Mouse (Mus musculus): ENCODE data around the gene Tcea3. TPM values are rescaled to one million over a fixed set of nuclear protein-coding genes. Genes with fewer than 3 reads are reported as not detected.
A peak's percentile ranks its signal among the peaks of the same experiment; 100 is the strongest.

Tcea3 gene
- polyA plus RNA-seq, 1 experiment from 2014 or later, result 61.6 TPM

DNA sequence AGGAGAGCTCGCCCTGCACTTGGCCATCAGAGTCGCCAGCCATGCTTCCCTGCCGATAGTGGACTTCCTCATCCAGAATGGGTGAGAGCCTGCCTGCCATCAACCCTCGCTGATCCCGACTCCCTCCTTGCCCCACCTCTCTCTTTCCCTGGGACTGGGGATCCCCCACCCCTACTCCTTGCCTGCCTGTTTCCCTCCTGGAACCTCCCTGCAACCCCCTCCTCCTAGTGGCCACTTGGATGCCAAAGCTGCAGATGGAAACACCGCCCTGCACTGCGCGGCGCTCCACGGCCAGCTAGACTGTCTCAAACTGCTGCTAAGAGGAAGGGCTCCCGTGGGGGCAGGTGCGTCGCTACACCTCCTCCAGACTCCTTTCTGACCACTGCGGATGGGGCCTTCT, 7.4 kb upstream of the Tcea3 start:
- H3K27me3 ChIP-seq, result peaks cover 42% of the 10 kb centered on the region
- 58% methylated on average over 14 of the region's 14 CpGs for WGBS

DNA sequence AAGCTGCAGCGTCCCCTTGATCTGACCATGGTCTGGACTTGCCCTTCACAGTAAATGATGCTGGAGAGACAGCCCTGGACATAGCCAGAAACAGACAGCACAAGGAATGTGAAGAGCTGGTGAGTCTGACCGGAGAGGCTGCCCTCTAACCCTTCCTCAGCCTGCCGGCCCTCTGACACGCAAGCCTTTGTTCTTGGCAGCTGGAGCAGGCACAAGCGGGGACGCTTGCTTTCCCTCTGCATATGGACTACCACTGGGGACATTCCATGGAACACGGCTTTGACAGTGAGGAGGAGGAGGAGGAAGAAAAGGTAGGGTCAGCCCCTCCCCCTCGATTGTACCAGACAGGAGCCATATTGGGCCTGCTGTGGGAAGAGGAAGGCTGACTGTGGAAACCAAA, 6.6 kb upstream of the Tcea3 start:
- Histone ChIP-seq H3K27ac (no peak overlapping the region), H3K36me3 (no peaks in the 10 kb centered on the region), H3K4me2 (no peak overlapping the region), H3K9ac (no peak overlapping the region), H3K27me3 (peaks cover 47% of the 10 kb centered on the region), H3K9me3 (replicated peaks) (no peaks in the 10 kb centered on the region), H3K4me3 (no peak overlapping the region), H3K4me1 (replicated peaks) (peaks cover 18% of the 10 kb centered on the region)
- 63% methylated on average over 8 of the region's 8 CpGs for WGBS
- ATAC-seq (replicated peaks; ENCODE audit: insufficient number of reproducible peaks, insufficient read depth, low FRiP score, low read depth), result no peak

More for the DNA sequence above, 7.4 kb upstream of the Tcea3 start:
- Histone ChIP-seq H3K4me2 (no peak overlapping the region), H3K9ac (no peak overlapping the region), H3K4me1 (replicated peaks) (peaks cover 12% of the 10 kb centered on the region), H3K27ac (no peak overlapping the region), H3K36me3 (no peaks in the 10 kb centered on the region), H3K4me3 (no peak overlapping the region), H3K9me3 (replicated peaks) (no peaks in the 10 kb centered on the region)
- ATAC-seq (replicated peaks; ENCODE audit: insufficient number of reproducible peaks, insufficient read depth, low FRiP score, low read depth), result no peak

DNA sequence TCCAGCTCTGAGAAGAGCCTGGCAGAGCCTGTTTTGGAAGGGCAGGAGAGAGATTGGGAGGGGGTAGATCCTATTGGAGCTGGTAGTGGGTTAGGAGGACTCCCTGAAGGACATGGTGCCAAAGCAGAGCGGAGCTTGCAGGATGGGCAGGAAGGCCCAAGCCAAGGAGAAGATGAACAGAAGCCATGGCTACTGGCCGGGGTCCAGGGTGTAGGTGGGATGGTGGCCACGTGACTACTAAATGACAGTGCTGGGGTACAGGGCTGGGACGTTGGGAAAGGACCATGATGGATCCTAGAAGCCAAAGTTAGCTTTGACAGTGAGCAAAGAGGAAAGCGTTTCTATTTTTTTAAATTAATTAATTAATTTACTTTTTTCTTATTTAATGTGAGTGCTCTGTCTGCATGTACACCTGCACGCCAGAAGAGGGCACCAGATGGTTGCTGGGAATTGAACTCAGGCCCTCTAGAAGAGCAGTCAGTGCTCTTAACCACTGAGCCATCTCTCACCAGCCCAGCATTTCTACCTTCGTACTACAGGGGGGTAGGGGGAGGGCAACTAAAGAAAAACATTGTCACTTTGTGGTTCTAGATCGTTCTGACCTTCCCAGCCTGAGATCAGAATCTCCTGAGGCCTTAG, 5.3 kb upstream of the Tcea3 start:
- H3K4me3 ChIP-seq, result no peak overlapping the region
- H3K9ac ChIP-seq, result no peak overlapping the region
- H3K4me1 ChIP-seq (replicated peaks), result peaks cover 31% of the 10 kb centered on the region
- 43% methylated on average over 8 of the region's 8 CpGs for WGBS
- no peak for ATAC-seq (replicated peaks; ENCODE audit: insufficient number of reproducible peaks, insufficient read depth, low FRiP score, low read depth)
- no peaks in the 10 kb centered on the region for H3K36me3 ChIP-seq
- peaks cover 49% of the 10 kb centered on the region for H3K27me3 ChIP-seq
- no peak overlapping the region for H3K4me2 ChIP-seq
- no peak overlapping the region for H3K27ac ChIP-seq
- H3K9me3 ChIP-seq (replicated peaks), result no peaks in the 10 kb centered on the region

DNA sequence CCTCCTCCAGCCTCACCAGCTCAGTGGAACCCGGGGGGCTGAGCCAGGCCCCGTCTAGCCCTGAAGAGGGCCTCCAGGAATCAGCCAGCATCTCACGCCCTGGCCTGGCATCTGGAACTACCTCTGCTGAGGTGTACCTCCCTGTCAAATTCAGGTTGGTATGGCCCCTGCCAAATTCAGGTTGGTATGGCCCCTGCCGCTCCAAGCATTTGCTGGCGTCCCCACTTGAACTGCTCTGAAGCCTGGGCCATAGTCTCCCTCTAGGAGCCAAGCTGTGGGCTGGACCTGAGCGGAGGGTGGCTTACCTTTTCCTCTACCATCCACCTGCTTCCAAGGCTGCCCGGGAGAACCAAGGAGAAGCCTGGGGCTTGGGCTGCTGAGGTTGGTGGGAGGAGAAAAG, 4.8 kb upstream of the Tcea3 start:
- peaks cover 36% of the 10 kb centered on the region for H3K4me1 ChIP-seq (replicated peaks)
- no peak overlapping the region for H3K9ac ChIP-seq
- no peaks in the 10 kb centered on the region for H3K9me3 ChIP-seq (replicated peaks)
- peaks cover 48% of the 10 kb centered on the region for H3K27me3 ChIP-seq
- ATAC-seq (replicated peaks; ENCODE audit: insufficient number of reproducible peaks, insufficient read depth, low FRiP score, low read depth), result no peak
- 75% methylated on average over 7 of the region's 7 CpGs for WGBS
- H3K27ac ChIP-seq, result no peak overlapping the region
- H3K4me3 ChIP-seq, result no peak overlapping the region
- H3K36me3 ChIP-seq, result no peaks in the 10 kb centered on the region
- no peak overlapping the region for H3K4me2 ChIP-seq

DNA sequence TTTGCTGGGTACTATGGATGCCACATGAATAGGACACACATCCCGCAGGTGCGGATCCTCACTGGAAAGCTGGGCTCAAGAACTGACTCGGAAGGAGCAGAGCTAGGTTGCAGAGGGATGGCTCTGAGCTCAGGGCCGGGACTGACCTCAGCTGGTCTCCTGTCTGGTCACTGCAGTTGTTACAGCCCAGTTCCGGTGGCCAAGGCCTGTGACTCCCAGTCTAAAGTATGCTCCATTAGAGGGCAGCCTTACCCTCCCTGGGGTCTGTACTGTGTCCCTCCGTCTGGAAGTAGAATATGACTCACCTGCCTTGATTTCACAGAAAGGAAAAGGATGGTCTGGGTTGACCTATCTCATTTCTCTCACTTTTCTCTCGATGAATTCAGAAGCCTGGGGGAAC, 3.3 kb upstream of the Tcea3 start:
- 59% methylated on average over 7 of the region's 7 CpGs for WGBS
- Histone ChIP-seq H3K9me3 (replicated peaks) (no peaks in the 10 kb centered on the region), H3K9ac (no peak overlapping the region), H3K27me3 (peaks cover 50% of the 10 kb centered on the region), H3K27ac (no peak overlapping the region), H3K36me3 (no peaks in the 10 kb centered on the region), H3K4me1 (replicated peaks) (peaks cover 43% of the 10 kb centered on the region), H3K4me2 (no peak overlapping the region), H3K4me3 (no peak overlapping the region)
- ATAC-seq (replicated peaks; ENCODE audit: insufficient number of reproducible peaks, insufficient read depth, low FRiP score, low read depth), result no peak

DNA sequence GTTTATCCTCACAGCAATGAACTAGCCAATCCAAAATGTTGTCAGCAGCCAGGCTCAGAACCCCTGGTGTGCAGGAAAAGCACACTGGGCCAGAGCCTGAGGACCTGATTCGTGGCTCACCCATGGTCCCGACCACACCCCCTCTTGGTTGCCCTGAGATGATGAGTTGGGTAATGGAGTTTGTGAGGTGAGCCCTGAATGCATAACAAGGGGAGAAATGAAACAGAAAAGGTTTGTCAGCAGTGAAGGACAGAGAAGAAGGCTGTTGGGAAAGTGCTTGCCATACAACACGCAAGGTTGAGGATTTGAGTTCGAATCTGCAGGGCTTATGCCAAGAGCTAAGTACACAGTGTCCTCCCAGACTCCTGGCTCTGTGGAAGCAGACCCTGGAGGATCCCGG, 1.8 kb upstream of the Tcea3 start:
- peaks cover 53% of the 10 kb centered on the region for H3K27me3 ChIP-seq

DNA sequence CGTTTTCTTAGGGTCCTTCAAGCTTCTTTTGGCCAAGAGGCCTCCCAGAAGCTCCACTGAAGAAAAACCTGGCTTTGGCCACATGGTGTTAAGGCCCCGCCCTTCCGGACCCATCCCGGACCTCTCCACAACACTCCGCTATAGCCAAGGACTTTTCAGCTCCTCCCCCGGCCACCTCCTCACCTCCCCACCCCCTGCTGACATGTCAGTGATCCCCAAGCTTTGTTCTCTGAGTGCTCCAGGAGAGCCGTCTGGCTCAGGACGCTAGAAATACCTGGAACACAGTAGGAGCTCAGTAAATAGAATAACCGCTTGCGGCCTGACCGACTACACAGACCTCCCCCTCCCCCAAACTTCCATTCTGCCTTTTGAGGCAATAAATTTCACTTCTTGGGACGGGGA, 960 bp upstream of the Tcea3 start:
- peak; percentile 53; the same call in 1 of the 2 replicates for ATAC-seq (replicated peaks; ENCODE audit: insufficient number of reproducible peaks, insufficient read depth, low FRiP score, low read depth)
- H3K9ac ChIP-seq, result peak overlapping the region; percentile 82
- H3K27me3 ChIP-seq, result peaks cover 53% of the 10 kb centered on the region
- H3K4me1 ChIP-seq (replicated peaks), result peaks cover 54% of the 10 kb centered on the region
- peak overlapping the region; percentile 79 for H3K4me3 ChIP-seq
- H3K4me2 ChIP-seq, result peak overlapping the region; percentile 92
- peak overlapping the region; percentile 85 for H3K27ac ChIP-seq
- no peaks in the 10 kb centered on the region for H3K36me3 ChIP-seq
- WGBS, result 3% methylated on average over 12 of the region's 12 CpGs
- H3K9me3 ChIP-seq (replicated peaks), result no peaks in the 10 kb centered on the region

More for the DNA sequence above, 1.8 kb upstream of the Tcea3 start:
- no peak overlapping the region for H3K9ac ChIP-seq
- WGBS, result 54% methylated on average over 5 of the region's 5 CpGs
- H3K9me3 ChIP-seq (replicated peaks), result no peaks in the 10 kb centered on the region
- H3K27ac ChIP-seq, result 0 out of 2 replicates have a peak overlapping the region, but pooled peaks have one; percentile 85
- no peak for ATAC-seq (replicated peaks; ENCODE audit: insufficient number of reproducible peaks, insufficient read depth, low FRiP score, low read depth)
- H3K36me3 ChIP-seq, result no peaks in the 10 kb centered on the region
- peaks cover 54% of the 10 kb centered on the region for H3K4me1 ChIP-seq (replicated peaks)
- H3K4me3 ChIP-seq, result no peak overlapping the region
- H3K4me2 ChIP-seq, result no peak overlapping the region

DNA sequence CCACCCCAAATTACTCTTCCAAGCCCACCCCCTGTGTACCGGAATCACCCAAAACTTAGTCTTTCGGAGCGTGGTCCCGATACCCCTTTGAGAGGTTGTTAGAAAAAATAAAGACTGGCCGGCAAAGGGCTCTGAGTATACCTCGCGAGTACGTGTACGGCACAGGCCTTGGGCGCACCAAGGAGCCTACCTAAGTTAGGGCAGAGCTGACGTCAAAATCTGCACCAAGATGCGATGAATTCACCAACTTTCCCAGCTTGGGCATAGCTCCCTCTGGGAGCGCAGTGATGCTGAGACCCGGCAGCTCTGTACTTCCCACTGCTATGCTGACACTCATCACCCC, 172 bp upstream of the Tcea3 start:
- Histone ChIP-seq H3K9ac (peak overlapping the region; percentile 82), H3K36me3 (no peaks in the 10 kb centered on the region), H3K27me3 (peaks cover 53% of the 10 kb centered on the region), H3K4me1 (replicated peaks) (peaks cover 54% of the 10 kb centered on the region), H3K4me3 (peak overlapping the region; percentile 79), H3K4me2 (peak overlapping the region; percentile 92), H3K27ac (peak overlapping the region; percentile 85), H3K9me3 (replicated peaks) (no peaks in the 10 kb centered on the region)
- 3% methylated on average over 14 of the region's 14 CpGs for WGBS
- no peak for ATAC-seq (replicated peaks; ENCODE audit: insufficient number of reproducible peaks, insufficient read depth, low FRiP score, low read depth)

DNA sequence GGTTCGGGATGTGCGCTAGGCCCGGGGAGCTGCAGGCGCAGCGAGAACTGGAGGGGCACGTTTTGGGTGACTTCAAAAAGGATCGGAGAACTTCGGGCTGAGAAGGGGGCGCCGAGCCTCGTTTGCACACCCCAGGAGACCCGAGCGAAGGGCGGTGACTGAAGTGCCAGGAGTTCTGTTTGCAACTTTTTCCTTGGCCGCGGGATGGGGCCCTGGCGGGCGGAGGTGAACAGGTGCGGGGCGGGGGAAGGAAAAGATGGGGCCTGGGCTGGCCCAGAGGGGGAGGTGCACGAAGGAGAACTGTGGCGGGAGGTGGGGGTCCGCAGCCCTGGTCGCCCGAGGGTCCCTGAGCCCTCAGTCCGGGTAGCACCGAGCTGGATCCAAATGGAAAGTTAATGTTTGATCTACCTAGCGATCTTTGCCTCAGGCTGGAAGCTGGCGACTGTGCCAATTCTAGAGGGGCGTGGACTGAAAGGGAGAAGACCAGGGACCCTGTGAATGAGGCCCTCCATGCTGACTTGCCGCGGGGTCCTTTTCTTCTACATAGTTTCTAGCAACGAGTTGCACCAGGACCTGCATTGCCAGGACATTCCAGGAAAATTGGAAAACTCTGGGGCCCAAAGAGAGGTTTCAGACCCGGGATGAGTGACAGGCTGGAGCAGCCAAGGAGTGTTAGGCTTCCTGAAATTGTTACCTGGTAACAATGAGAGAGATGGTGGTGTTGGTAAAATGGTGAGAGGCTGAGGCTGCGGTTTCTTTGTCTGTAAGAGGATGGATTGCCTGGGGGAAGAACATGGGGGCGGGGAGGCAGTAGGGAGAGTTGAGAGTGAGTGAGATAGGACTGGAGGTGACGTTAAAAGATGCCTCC, 1.2 kb downstream of the Tcea3 start:
- WGBS, result 2% methylated on average over 37 of the region's 37 CpGs
- Histone ChIP-seq H3K27me3 (peaks cover 47% of the 10 kb centered on the region), H3K4me2 (peak overlapping the region; percentile 92), H3K9ac (peak overlapping the region; percentile 82), H3K4me1 (replicated peaks) (peaks cover 54% of the 10 kb centered on the region), H3K9me3 (replicated peaks) (no peaks in the 10 kb centered on the region), H3K27ac (peak overlapping the region; percentile 85), H3K36me3 (no peaks in the 10 kb centered on the region), H3K4me3 (peak overlapping the region; percentile 79)
- peak; percentile 12; the same call in 1 of the 2 replicates for ATAC-seq (replicated peaks; ENCODE audit: insufficient number of reproducible peaks, insufficient read depth, low FRiP score, low read depth)

DNA sequence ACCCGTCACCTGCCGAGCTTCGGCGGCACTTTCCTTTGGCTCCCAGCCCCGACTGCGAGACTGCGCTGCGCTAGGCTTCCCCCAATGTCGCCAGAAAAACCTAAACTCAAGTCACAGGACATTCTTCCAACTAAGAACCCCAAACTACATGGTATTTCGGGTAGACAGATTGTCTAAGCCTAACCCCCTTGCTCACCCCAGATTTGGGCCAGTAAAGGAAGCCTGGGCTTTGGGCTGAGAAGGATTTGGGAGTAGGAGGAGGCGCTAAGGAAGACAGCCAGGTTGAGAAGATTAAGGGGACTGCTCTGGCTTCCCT, 1.8 kb downstream of the Tcea3 start:
- ATAC-seq (replicated peaks; ENCODE audit: insufficient number of reproducible peaks, insufficient read depth, low FRiP score, low read depth), result no peak
- H3K9ac ChIP-seq, result peak overlapping the region; percentile 82
- peaks cover 54% of the 10 kb centered on the region for H3K4me1 ChIP-seq (replicated peaks)
- peak overlapping the region; percentile 79 for H3K4me3 ChIP-seq
- 14% methylated on average over 11 of the region's 11 CpGs for WGBS
- H3K36me3 ChIP-seq, result no peaks in the 10 kb centered on the region
- H3K27me3 ChIP-seq, result peaks cover 45% of the 10 kb centered on the region
- H3K9me3 ChIP-seq (replicated peaks), result no peaks in the 10 kb centered on the region
- peak overlapping the region; percentile 92 for H3K4me2 ChIP-seq
- H3K27ac ChIP-seq, result peak overlapping the region; percentile 85; the same call in 1 of the 2 replicates

DNA sequence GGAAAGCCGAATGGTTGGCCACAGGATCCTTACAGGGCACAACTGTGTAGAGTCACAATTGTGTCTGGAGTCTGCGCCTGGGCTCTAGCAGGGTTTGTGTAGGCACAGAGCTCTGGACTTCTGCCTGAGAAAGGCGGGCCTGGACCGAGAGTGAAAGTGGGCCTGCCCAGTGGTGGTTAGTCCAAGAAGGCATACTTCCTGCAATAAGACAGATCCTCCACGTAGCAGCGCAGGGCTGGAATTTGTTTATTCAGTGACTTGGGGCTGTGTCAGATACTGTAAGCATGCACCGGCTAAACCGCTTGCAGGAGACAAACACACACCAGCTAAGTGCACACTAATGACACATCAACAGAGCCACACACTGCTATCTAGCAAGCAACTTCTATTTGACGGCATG, 2.3 kb downstream of the Tcea3 start:
- Histone ChIP-seq H3K27me3 (peaks cover 40% of the 10 kb centered on the region), H3K36me3 (no peaks in the 10 kb centered on the region), H3K9ac (no peak overlapping the region), H3K9me3 (replicated peaks) (no peaks in the 10 kb centered on the region), H3K4me2 (peak overlapping the region; percentile 92), H3K27ac (peak overlapping the region; percentile 85; the same call in 1 of the 2 replicates), H3K4me3 (peak overlapping the region; percentile 79), H3K4me1 (replicated peaks) (peaks cover 51% of the 10 kb centered on the region)
- 0 out of 2 replicates have a peak, but pooled peaks have one; percentile 24 for ATAC-seq (replicated peaks; ENCODE audit: insufficient number of reproducible peaks, insufficient read depth, low FRiP score, low read depth)
- 31% methylated on average over 9 of the region's 9 CpGs for WGBS

All from heart, embryonic 15.5 days (tissue).